Comparison of ENCODE assay signal across 8 mouse cellular contexts in the genomic region with DNA sequence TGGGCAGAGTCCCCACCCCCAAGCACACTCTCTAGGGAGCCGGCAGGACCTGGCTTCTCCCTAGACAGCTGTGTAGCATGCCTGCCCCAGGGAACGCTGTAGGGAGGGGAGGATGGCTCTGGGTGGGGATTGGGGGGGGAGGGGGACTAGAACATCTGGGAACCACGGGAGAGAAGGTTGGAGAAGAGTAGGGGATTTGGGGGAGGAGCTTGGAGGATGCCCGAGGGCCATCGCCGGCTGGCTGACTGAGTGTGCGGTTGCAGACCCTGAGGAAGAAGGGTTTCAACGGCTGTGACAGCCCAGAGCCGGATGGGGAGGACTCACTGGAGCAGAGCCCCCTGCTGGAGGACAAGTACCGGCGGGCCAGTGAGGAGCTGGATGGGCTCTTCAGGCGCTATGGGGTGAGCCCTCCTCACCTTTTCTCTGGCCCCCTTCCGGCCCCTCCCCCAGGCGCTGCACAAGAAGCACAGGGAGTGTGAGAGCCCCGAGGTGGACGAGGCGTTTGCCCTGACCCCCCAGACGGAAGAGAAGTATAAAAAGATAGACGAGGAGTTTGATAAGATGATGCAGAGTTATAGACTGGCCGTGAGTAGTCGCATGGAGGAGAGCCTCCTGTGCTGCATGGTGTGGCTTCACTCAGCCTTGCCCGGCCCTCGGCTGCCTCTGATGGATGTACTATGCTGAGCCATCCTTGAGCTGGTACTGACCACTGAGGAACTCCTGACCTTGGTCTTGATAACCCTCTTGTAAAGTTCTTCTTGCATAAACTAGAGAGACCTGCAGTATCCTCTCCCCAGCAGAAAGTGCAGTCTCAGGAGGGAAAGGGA. TPM values are rescaled to one million over a fixed set of nuclear protein-coding genes. Genes with fewer than 3 reads are reported as not detected.
DNase-seq lines count a peak whose midpoint lies in the region; ATAC-seq and TF ChIP-seq lines count a peak whose summit lies in the region.

No protein-coding gene starts in this region.

- H3K27ac ChIP-seq in cortical plate, adult 2 months (ENCODE audit: insufficient read depth, low read length) = no peak overlapping the region
- H3K27ac ChIP-seq in liver, embryonic 11.5 days (ENCODE audit: low read depth, low read length) = no peak overlapping the region

- no peaks in the 10 kb centered on the region for H3K27me3 ChIP-seq in liver, embryonic 11.5 days (replicated peaks; ENCODE audit: control insufficient read depth, insufficient read depth, low read length)

- no peak overlapping the region for H3K4me2 ChIP-seq in liver, embryonic 11.5 days

- ATAC-seq in liver, embryonic 11.5 days (replicated peaks; ENCODE audit: low FRiP score) = peak; percentile 52; the same call in 1 of the 2 replicates

- intact Hi-C loops in heart, postnatal 10 days (cut with DNase I) = loop anchor here (5.0 kb wide), 1 partner anchor 71 kb away; no protein-coding TSS in a partner anchor

- H3K36me3 ChIP-seq in liver, embryonic 11.5 days (ENCODE audit: control insufficient read depth, insufficient read depth, low read length) = peaks cover 53% of the 10 kb centered on the region

- peak; percentile 61 for DNase-seq in right cerebral cortex, postnatal 14 days
- DNase-seq in right cerebral cortex, adult 2 months (ENCODE audit: low spot score in 2 of 2) = no peak
- peak; percentile 63 to 71 for DNase-seq in heart, postnatal 10 days
- peak; percentile 62 for DNase-seq in liver, embryonic 11.5 days (ENCODE audit: low spot score)
- DNase-seq in neural tube, embryonic 10.5 days (ENCODE audit: extremely low spot score, low spot score) = peak; percentile 64
- no peak for DNase-seq in urinary bladder, postnatal 25 days (ENCODE audit: low spot score)
- DNase-seq in frontal cortex, adult 2 months (ENCODE audit: extremely low spot score in 1 of 2, low spot score in 1 of 2) = no peak

- peaks cover 22% of the 10 kb centered on the region for H3K4me1 ChIP-seq in cortical plate, adult 2 months (ENCODE audit: control insufficient read depth, insufficient read depth, low read length)
- peaks cover 2% of the 10 kb centered on the region; the same call in 1 of the 2 replicates for H3K4me1 ChIP-seq in liver, embryonic 11.5 days (replicated peaks; ENCODE audit: control insufficient read depth, insufficient read depth, low read length)

- H3K4me3 ChIP-seq in cortical plate, adult 2 months (ENCODE audit: insufficient read depth, low read length) = no peak overlapping the region
- no peak overlapping the region for H3K4me3 ChIP-seq in liver, embryonic 11.5 days (ENCODE audit: low read depth, low read length)

- WGBS in liver, embryonic 11.5 days = 34% methylated on average over 23 of the region's 23 CpGs

- peak; percentile 25; the same call in 1 of the 2 replicates for TF ChIP-seq CTCF in cortical plate, adult 2 months (IDR thresholded peaks at IDR 0.05; ENCODE audit: extremely low read depth, insufficient read depth, low read length)

- H3K9me3 ChIP-seq in liver, embryonic 11.5 days (ENCODE audit: control insufficient read depth, low read length) = no peaks in the 10 kb centered on the region

- no peak for TF ChIP-seq POLR2A in cortical plate, adult 2 months (IDR thresholded peaks at IDR 0.05; ENCODE audit: extremely low read depth, insufficient read depth, low read length)

- H3K9ac ChIP-seq in liver, embryonic 11.5 days (ENCODE audit: low read depth, low read length) = no peak overlapping the region

RNA-seq across cellular contexts. Expression of a gene that starts 15.8 kb away (rescaled TPM):
- polyA plus RNA-seq in cortical plate, adult 2 months (2012; rRNA removed) = 128 and 131 TPM in 2 replicates
- 100 to 1,000 TPM; 121 to 133 TPM for total RNA-seq in heart, postnatal 10 days (2021)
- polyA plus RNA-seq in liver, embryonic 11.5 days (2014; fragmentation: Nextera tagmentation; extraction: Ambion mirVana) = 27.6 and 28.0 TPM in 2 replicates
- 137 and 138 TPM in 2 replicates for polyA plus RNA-seq in frontal cortex, adult 2 months (2012; rRNA removed)

Comparison
In these comparisons a context has a peak if more than half of its experiments do, and no peak if none do; other contexts are left out.
1. DNase-seq: peak in right cerebral cortex, postnatal 14 days (single experiment), heart, postnatal 10 days (2 of 2), liver, embryonic 11.5 days (single experiment) and neural tube, embryonic 10.5 days (single experiment); none in right cerebral cortex, adult 2 months (0 of 2), urinary bladder, postnatal 25 days (single experiment) and frontal cortex, adult 2 months (0 of 2).